Mouse (Mus musculus): ENCODE data around the gene Hspd1. TPM values are rescaled to one million over a fixed set of nuclear protein-coding genes. Genes with fewer than 3 reads are reported as not detected.

The Hspd1 gene
- polyA plus RNA-seq, 1 experiment from 2014 or later = 166 TPM

- Histone ChIP-seq H3K4me3 (ENCODE audit: low read depth, low read length) (peak overlapping the region; percentile 92; the same call in 1 of the 2 replicates), H3K4me2 (replicated peaks; ENCODE audit: low read depth) (peak overlapping the region; percentile 69), H3K9me3 (ENCODE audit: control insufficient read depth, low read length) (no peaks in the 10 kb centered on the region), H3K27me3 (ENCODE audit: control insufficient read depth, insufficient read depth, low read length) (no peaks in the 10 kb centered on the region), H3K4me1 (replicated peaks; ENCODE audit: control insufficient read depth, insufficient read depth) (0 out of 2 replicates have a peak, but pooled peaks cover 4% of the 10 kb centered on the region), H3K36me3 (ENCODE audit: control insufficient read depth, insufficient read depth, low read length) (0 out of 2 replicates have a peak, but pooled peaks cover 2% of the 10 kb centered on the region), H3K27ac (replicated peaks) (peak overlapping the region; percentile 1; the same call in 1 of the 2 replicates), H3K9ac (ENCODE audit: low read length) (no peak overlapping the region)
- DNase-seq (ENCODE audit: low spot score) (no peak), ATAC-seq (ENCODE audit: low FRiP score, low TSS enrichment) (no peak)
- TF ChIP-seq EP300 (optimal IDR thresholded peaks at IDR 0.05) = no peak
- TF ChIP-seq CTCF (IDR thresholded peaks at IDR 0.05; ENCODE audit: low read depth) = no peak
- 77% methylated on average over 5 of the region's 5 CpGs for WGBS
Observed at GRCm38 (mm10) chr1:55089498-55090064, 1.5 kb upstream of the Hspd1 start.

GRCm38 (mm10) chr1:55088611-55089497 is 811 bp upstream of the Hspd1 start:
- 4% methylated on average over 16 of the region's 16 CpGs for WGBS
- Histone ChIP-seq H3K36me3 (ENCODE audit: control insufficient read depth, insufficient read depth, low read length) (0 out of 2 replicates have a peak, but pooled peaks cover 6% of the 10 kb centered on the region), H3K9me3 (ENCODE audit: control insufficient read depth, low read length) (no peaks in the 10 kb centered on the region), H3K4me1 (replicated peaks; ENCODE audit: control insufficient read depth, insufficient read depth) (0 out of 2 replicates have a peak, but pooled peaks cover 4% of the 10 kb centered on the region), H3K4me2 (replicated peaks; ENCODE audit: low read depth) (peak overlapping the region; percentile 69), H3K27ac (replicated peaks) (peak overlapping the region; percentile 98), H3K27me3 (ENCODE audit: control insufficient read depth, insufficient read depth, low read length) (no peaks in the 10 kb centered on the region), H3K4me3 (ENCODE audit: low read depth, low read length) (peak overlapping the region; percentile 92), H3K9ac (ENCODE audit: low read length) (peak overlapping the region; percentile 89)
- TF ChIP-seq EP300 (optimal IDR thresholded peaks at IDR 0.05) (no peak), CTCF (IDR thresholded peaks at IDR 0.05; ENCODE audit: low read depth) (no peak)
- no peak for DNase-seq (ENCODE audit: low spot score)
- ATAC-seq (ENCODE audit: low FRiP score, low TSS enrichment) = no peak

- Histone ChIP-seq H3K4me3 (ENCODE audit: low read depth, low read length) (peak overlapping the region; percentile 92), H3K4me2 (replicated peaks; ENCODE audit: low read depth) (peak overlapping the region; percentile 87), H3K36me3 (ENCODE audit: control insufficient read depth, insufficient read depth, low read length) (peaks cover 15% of the 10 kb centered on the region), H3K9me3 (ENCODE audit: control insufficient read depth, low read length) (no peaks in the 10 kb centered on the region), H3K27me3 (ENCODE audit: control insufficient read depth, insufficient read depth, low read length) (no peaks in the 10 kb centered on the region), H3K27ac (replicated peaks) (peak overlapping the region; percentile 98), H3K4me1 (replicated peaks; ENCODE audit: control insufficient read depth, insufficient read depth) (0 out of 2 replicates have a peak, but pooled peaks cover 4% of the 10 kb centered on the region), H3K9ac (ENCODE audit: low read length) (peak overlapping the region; percentile 89)
- under 1% methylated on average over 39 of the region's 57 CpGs for whole genome bisulfite sequencing
- ATAC-seq (ENCODE audit: low FRiP score, low TSS enrichment) (peak; percentile 62), DNase-seq (ENCODE audit: low spot score) (no peak)
- TF ChIP-seq EP300 (optimal IDR thresholded peaks at IDR 0.05) (no peak), CTCF (IDR thresholded peaks at IDR 0.05; ENCODE audit: low read depth) (no peak)
Observed at GRCm38 (mm10) chr1:55087401-55087904, 590 bp downstream of the Hspd1 start.

GRCm38 (mm10) chr1:55086868-55087400 is 1.1 kb downstream of the Hspd1 start:
- Histone ChIP-seq H3K4me1 (replicated peaks; ENCODE audit: control insufficient read depth, insufficient read depth) (0 out of 2 replicates have a peak, but pooled peaks cover 4% of the 10 kb centered on the region), H3K27me3 (ENCODE audit: control insufficient read depth, insufficient read depth, low read length) (no peaks in the 10 kb centered on the region), H3K27ac (replicated peaks) (peak overlapping the region; percentile 98), H3K36me3 (ENCODE audit: control insufficient read depth, insufficient read depth, low read length) (peaks cover 19% of the 10 kb centered on the region), H3K9me3 (ENCODE audit: control insufficient read depth, low read length) (no peaks in the 10 kb centered on the region), H3K4me3 (ENCODE audit: low read depth, low read length) (peak overlapping the region; percentile 92), H3K9ac (ENCODE audit: low read length) (peak overlapping the region; percentile 89), H3K4me2 (replicated peaks; ENCODE audit: low read depth) (peak overlapping the region; percentile 87)
- no peak for TF ChIP-seq CTCF (IDR thresholded peaks at IDR 0.05; ENCODE audit: low read depth)
- DNase-seq (ENCODE audit: low spot score) = peak; percentile 18
- 0% methylated on average over 13 of the region's 13 CpGs for WGBS
- no peak; the same call in 1 of the 2 replicates for ATAC-seq (ENCODE audit: low FRiP score, low TSS enrichment)

DNA sequence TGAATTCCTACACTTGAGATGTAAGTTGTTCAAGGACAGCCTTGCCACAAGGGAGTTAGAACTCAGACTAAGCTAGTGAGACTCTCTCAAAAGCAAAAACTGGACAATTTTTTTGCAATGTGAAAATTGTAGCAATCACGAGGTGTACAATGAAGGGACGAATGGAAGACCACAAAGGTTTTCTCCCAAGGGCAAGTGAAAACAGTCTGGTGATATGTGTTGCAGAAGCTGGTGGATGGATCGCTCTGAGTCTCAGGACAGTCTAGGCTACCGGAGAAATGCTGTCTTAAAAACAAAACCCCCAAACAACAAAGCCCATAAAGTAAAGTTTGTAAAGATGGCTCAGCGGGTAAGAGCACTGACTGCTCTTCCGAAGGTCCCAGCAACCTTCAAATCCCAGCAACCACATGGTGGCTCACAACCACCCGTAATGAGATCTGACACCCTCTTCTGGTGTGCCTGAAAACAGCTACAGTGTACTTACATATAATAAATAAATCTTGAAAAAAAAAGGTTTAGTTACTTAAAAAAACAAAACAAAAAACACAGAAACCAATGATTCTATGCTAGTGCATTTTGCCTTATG is 2.2 kb downstream of the Hspd1 start:
- Histone ChIP-seq H3K4me3 (ENCODE audit: low read depth, low read length) (no peak overlapping the region; the same call in 1 of the 2 replicates), H3K27ac (replicated peaks) (no peak overlapping the region), H3K9ac (ENCODE audit: low read length) (no peak overlapping the region), H3K36me3 (ENCODE audit: control insufficient read depth, insufficient read depth, low read length) (peaks cover 19% of the 10 kb centered on the region), H3K4me1 (replicated peaks; ENCODE audit: control insufficient read depth, insufficient read depth) (0 out of 2 replicates have a peak, but pooled peaks cover 4% of the 10 kb centered on the region), H3K9me3 (ENCODE audit: control insufficient read depth, low read length) (no peaks in the 10 kb centered on the region), H3K27me3 (ENCODE audit: control insufficient read depth, insufficient read depth, low read length) (no peaks in the 10 kb centered on the region), H3K4me2 (replicated peaks; ENCODE audit: low read depth) (peak overlapping the region; percentile 87)
- no peak for ATAC-seq (ENCODE audit: low FRiP score, low TSS enrichment)
- no peak for DNase-seq (ENCODE audit: low spot score)
- TF ChIP-seq EP300 (optimal IDR thresholded peaks at IDR 0.05) (no peak), CTCF (IDR thresholded peaks at IDR 0.05; ENCODE audit: low read depth) (peak; percentile 31; the same call in 1 of the 2 replicates)
- WGBS = 53% methylated on average over 7 of the region's 7 CpGs
